Mouse (Mus musculus): ENCODE data around the gene Plcl1. TPM values are rescaled to one million over a fixed set of nuclear protein-coding genes. Genes with fewer than 3 reads are reported as not detected.
"Not testable (repeated sequence)": the region's sequence is repeated elsewhere in the genome, so short reads cannot be mapped to it uniquely, and the experiment has no call there.

Plcl1 gene
- total RNA-seq, 1 experiment from 2014 or later: 1.5 TPM

- ATAC-seq (replicated peaks; ENCODE audit: insufficient number of reproducible peaks, low FRiP score, low TSS enrichment, poor library complexity, severe bottlenecking): no peak
Measured at GRCm38 (mm10) chr1:55505811-55506210, 100.1 kb downstream of the Plcl1 start.

GRCm38 (mm10) chr1:55507061-55507460 lies 101.3 kb downstream of the Plcl1 start:
- ATAC-seq (replicated peaks; ENCODE audit: insufficient number of reproducible peaks, low FRiP score, low TSS enrichment, poor library complexity, severe bottlenecking): peak; percentile 80

GRCm38 (mm10) chr1:55509587-55509986 lies 103.9 kb downstream of the Plcl1 start:
- ATAC-seq (replicated peaks; ENCODE audit: insufficient number of reproducible peaks, low FRiP score, low TSS enrichment, poor library complexity, severe bottlenecking): no peak

DNA sequence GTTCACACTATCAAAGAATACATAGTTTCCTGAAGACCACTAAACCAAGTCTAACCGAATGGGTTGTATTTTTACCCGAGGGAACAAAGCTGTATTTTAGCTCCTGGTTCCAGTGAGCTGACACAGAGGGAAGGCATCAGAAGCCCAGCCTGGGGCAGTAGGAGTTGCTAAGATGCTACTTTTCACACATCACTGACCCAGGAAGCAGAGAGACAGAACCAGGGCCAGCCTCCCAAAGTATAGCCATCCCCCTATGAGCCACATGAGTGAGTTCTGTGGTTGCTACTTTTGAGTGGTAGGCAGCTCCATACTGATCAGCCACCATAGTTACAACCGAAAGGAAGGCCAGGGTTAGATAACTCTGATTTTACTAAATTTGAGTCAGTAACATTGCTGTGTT lies 106.4 kb downstream of the Plcl1 start:
- no peak for ATAC-seq (replicated peaks; ENCODE audit: insufficient number of reproducible peaks, low FRiP score, low TSS enrichment, poor library complexity, severe bottlenecking)

- ATAC-seq (replicated peaks; ENCODE audit: insufficient number of reproducible peaks, low FRiP score, low TSS enrichment, poor library complexity, severe bottlenecking): not testable (repeated sequence)
Measured at GRCm38 (mm10) chr1:55512799-55513198, 107.1 kb downstream of the Plcl1 start.

DNA sequence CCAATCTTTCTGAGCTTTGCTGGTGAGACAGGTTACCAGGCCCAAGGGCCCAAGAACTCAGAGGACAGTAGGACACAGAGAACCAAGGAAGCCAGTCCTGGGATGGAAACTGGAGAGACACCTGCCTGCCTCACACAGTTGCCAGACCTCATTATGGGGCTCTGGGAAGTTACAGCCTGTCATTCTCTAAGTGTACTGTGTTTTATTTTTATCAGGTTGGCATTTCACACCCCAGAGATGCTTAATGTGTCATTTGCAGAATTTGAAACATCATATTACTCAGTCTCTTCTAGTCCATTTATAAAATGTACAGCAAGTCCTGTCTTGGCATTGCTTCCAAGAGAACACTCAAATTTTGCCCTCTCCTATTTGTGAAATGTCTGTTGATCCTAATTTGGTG lies 111.5 kb downstream of the Plcl1 start:
- ATAC-seq (replicated peaks; ENCODE audit: insufficient number of reproducible peaks, low FRiP score, low TSS enrichment, poor library complexity, severe bottlenecking): no peak

GRCm38 (mm10) chr1:55523966-55524365 lies 118.2 kb downstream of the Plcl1 start:
- no peak for ATAC-seq (replicated peaks; ENCODE audit: insufficient number of reproducible peaks, low FRiP score, low TSS enrichment, poor library complexity, severe bottlenecking)

- peak; percentile 47; the same call in 1 of the 2 replicates for ATAC-seq (replicated peaks; ENCODE audit: insufficient number of reproducible peaks, low FRiP score, low TSS enrichment, poor library complexity, severe bottlenecking)
Measured at GRCm38 (mm10) chr1:55525100-55525499, 119.4 kb downstream of the Plcl1 start.

- ATAC-seq (replicated peaks; ENCODE audit: insufficient number of reproducible peaks, low FRiP score, low TSS enrichment, poor library complexity, severe bottlenecking): no peak
Measured at GRCm38 (mm10) chr1:55525748-55526147, 120.0 kb downstream of the Plcl1 start.

GRCm38 (mm10) chr1:55528547-55529304 lies 123.0 kb downstream of the Plcl1 start:
- no peak for ATAC-seq (replicated peaks; ENCODE audit: insufficient number of reproducible peaks, low FRiP score, low TSS enrichment, poor library complexity, severe bottlenecking)

DNA sequence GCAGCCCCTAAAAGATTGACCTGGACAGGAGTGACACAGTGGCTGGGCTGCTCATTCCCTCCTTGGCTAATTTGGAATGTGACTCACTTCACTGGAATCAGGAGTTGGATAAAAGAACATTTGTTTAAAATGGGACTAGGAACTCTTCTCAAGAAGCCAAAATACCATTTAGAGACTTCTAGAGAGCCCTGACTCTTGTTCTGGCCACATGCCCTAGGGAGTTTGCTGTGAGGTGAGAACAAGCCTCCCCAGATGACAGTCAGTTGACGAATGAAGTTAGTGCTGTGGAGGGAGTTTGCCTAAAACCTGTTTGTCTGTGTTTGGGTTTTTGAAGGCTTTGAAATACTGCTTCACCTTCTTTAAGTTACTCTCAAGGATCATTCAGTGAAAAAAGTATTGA lies 128.1 kb downstream of the Plcl1 start:
- no peak for ATAC-seq (replicated peaks; ENCODE audit: insufficient number of reproducible peaks, low FRiP score, low TSS enrichment, poor library complexity, severe bottlenecking)

GRCm38 (mm10) chr1:55554405-55554804 lies 148.7 kb downstream of the Plcl1 start:
- no peak for ATAC-seq (replicated peaks; ENCODE audit: insufficient number of reproducible peaks, low FRiP score, low TSS enrichment, poor library complexity, severe bottlenecking)

DNA sequence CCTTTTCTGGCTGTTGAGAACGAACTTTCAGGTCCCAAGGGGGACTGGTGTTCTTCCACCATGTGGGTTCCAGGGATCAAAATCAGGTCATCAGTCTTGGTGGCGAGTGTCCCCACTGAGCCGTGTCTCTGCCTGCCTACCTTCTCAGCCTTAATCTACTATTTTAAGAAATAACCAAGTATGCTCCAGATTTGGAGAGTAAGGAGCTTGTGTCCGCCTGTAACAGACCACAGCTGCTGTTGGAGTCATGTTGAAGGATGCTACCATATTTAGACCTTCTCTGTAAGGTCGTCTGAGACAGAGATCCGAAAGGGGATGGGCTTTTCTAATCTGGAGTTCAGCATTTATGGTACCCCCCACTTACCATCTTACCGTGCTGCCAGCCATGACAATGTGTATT lies 152.2 kb downstream of the Plcl1 start:
- ATAC-seq (replicated peaks; ENCODE audit: insufficient number of reproducible peaks, low FRiP score, low TSS enrichment, poor library complexity, severe bottlenecking): no peak

DNA sequence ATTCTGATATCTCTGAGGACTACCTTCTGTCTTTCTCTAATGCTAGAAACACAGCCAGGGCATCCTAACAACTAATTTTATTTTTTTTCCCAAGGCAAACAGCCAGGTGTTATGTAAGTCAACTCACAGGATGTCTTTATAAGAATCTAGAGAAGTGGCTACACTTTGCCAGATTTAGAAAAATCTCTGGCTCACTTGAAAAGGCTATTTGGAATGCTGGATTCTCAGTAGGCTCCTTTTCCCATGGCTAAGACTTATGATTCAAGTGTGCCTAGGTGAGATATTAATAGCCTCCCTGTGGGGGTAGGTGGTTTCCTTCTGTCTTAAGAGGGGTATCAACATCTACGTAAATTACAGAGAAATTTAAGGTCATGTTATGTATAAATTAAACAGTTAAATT lies 152.7 kb downstream of the Plcl1 start:
- no peak for ATAC-seq (replicated peaks; ENCODE audit: insufficient number of reproducible peaks, low FRiP score, low TSS enrichment, poor library complexity, severe bottlenecking)

- ATAC-seq (replicated peaks; ENCODE audit: insufficient number of reproducible peaks, low FRiP score, low TSS enrichment, poor library complexity, severe bottlenecking): no peak
Measured at GRCm38 (mm10) chr1:55559998-55560397, 154.3 kb downstream of the Plcl1 start.

DNA sequence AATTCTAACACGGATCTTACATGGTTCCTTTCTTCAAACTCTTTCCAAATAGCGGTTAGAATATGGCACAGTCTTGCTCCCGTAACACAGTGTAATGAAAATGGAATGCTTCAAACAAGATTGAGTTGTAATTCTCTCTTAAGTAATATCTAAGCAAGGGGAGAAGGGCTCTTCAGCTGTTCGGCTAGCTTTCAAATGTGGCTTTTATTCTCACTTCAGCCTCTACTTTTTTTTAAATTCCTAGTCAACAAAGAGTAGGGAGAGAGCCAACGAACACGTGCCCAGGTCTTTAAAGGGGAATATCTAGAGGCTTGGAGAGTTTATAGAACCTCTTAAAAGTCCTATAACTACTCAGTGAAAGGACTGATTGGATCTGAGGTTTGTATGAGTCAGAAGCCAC lies 160.2 kb downstream of the Plcl1 start:
- ATAC-seq (replicated peaks; ENCODE audit: insufficient number of reproducible peaks, low FRiP score, low TSS enrichment, poor library complexity, severe bottlenecking): no peak

GRCm38 (mm10) chr1:55567801-55568360 lies 162.2 kb downstream of the Plcl1 start:
- no peak for ATAC-seq (replicated peaks; ENCODE audit: insufficient number of reproducible peaks, low FRiP score, low TSS enrichment, poor library complexity, severe bottlenecking)

- no peak for ATAC-seq (replicated peaks; ENCODE audit: insufficient number of reproducible peaks, low FRiP score, low TSS enrichment, poor library complexity, severe bottlenecking)
Measured at GRCm38 (mm10) chr1:55570225-55570624, 164.5 kb downstream of the Plcl1 start.

DNA sequence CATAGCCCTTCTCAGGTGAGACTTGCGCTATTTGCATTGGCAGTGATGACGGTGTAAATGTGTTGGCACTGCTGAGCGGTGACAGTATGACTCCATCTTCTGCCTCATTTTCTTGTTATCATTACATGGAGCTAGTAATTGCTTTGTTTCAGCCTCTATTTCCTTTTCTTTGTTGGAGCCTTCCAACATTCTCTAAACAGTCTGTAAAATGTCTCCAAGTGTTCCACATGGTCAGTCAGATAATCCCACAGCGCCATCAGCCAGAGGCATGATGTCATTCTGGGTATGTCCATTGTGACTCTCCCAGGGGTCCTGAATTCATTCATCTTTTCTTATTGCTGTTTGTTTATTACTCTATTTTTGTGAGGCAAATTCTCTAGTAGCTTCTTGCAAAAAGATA lies 165.7 kb downstream of the Plcl1 start:
- no peak for ATAC-seq (replicated peaks; ENCODE audit: insufficient number of reproducible peaks, low FRiP score, low TSS enrichment, poor library complexity, severe bottlenecking)

DNA sequence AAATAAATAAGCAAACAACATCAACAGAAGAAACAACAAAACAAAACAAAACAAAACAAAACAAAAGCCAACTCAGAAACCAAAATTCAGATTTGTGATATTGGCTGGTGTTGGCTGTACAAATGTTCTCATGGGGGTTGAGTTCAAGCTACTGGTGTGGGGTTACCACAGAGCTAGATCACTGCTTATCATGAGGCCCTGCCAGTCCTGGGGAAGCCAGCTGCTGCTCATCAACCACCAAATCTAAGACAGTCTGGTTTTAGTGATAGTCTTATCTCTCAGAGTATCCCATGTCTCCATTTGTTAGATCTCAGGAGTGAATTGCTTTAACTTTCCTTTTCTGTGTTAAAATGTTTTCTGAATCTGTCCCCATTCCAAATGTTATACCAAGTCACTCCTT lies 166.5 kb downstream of the Plcl1 start:
- no peak for ATAC-seq (replicated peaks; ENCODE audit: insufficient number of reproducible peaks, low FRiP score, low TSS enrichment, poor library complexity, severe bottlenecking)
